Mouse (Mus musculus) midbrain, embryonic 13.5 days (tissue): ENCODE measurements around the gene Trpc7. TPM values are rescaled to one million over a fixed set of nuclear protein-coding genes. Genes with fewer than 3 reads are reported as not detected.
A peak's percentile ranks its signal among the peaks of the same experiment; 100 is the strongest.

Experiments
- ATAC-seq: fragments of 200-750 bp; cut with Nextera tagmentation; 2 replicates; pipeline ENCODE4 v1.8.0; 2017; ENCODE audit warnings: mild to moderate bottlenecking, moderate TSS enrichment, moderate library complexity
- H3K27ac ChIP-seq: fragments of 300-500 bp; sonication (generic); 2 replicates; pipeline ENCODE4 v1.5.1; 2015; ENCODE audit warnings: inconsistent platforms, mild to moderate bottlenecking, moderate library complexity
- H3K27me3 ChIP-seq: fragments of 300-500 bp; sonication (generic); 2 replicates; pipeline ENCODE4 v1.6.1; 2015; ENCODE audit warnings: mild to moderate bottlenecking, inconsistent platforms
- H3K36me3 ChIP-seq: fragments of 300-500 bp; sonication (generic); 2 replicates; pipeline ENCODE4 v1.6.1; 2015; ENCODE audit warnings: mild to moderate bottlenecking, inconsistent platforms
- H3K4me1 ChIP-seq: fragments of 300-500 bp; sonication (generic); replicated peaks from 2 replicates; pipeline ENCODE4 v1.6.1; 2015; ENCODE audit warnings: inconsistent platforms
- H3K4me2 ChIP-seq: fragments of 300-500 bp; sonication (generic); replicated peaks from 2 replicates; pipeline ENCODE4 v1.6.1; 2015; ENCODE audit warnings: moderate library complexity, mild to moderate bottlenecking, inconsistent platforms
- H3K4me3 ChIP-seq: fragments of 300-500 bp; sonication (generic); replicated peaks from 2 replicates; pipeline ENCODE4 v1.5.1; 2015; ENCODE audit warnings: mild to moderate bottlenecking, inconsistent platforms
- H3K9ac ChIP-seq: fragments of 300-500 bp; sonication (generic); replicated peaks from 2 replicates; pipeline ENCODE4 v1.6.1; 2015; ENCODE audit warnings: mild to moderate bottlenecking, inconsistent platforms
- H3K9me3 ChIP-seq: fragments of 300-500 bp; sonication (generic); 2 replicates; pipeline ENCODE4 v1.6.1; 2016; ENCODE audit warnings: mild to moderate bottlenecking, inconsistent platforms
- WGBS: fragments of 180-500 bp; shearing (Covaris S2); methylation state at CpG from one replicate; pipeline ENCODE4 v1.1.7; 2015; 5-methylcytosine and 5-hydroxymethylcytosine counted together
- polyA plus RNA-seq: library from polyadenylated mRNA; unstranded; fragments of >200 nt; fragmentation: Nextera tagmentation; extraction: Ambion mirVana; gene quantifications from 2 replicates; pipeline ENCODE4 v1.2.1, GENCODE M21; 2015

The Trpc7 gene
- 2.2 and 2.7 TPM in 2 replicates for polyA plus RNA-seq

DNA sequence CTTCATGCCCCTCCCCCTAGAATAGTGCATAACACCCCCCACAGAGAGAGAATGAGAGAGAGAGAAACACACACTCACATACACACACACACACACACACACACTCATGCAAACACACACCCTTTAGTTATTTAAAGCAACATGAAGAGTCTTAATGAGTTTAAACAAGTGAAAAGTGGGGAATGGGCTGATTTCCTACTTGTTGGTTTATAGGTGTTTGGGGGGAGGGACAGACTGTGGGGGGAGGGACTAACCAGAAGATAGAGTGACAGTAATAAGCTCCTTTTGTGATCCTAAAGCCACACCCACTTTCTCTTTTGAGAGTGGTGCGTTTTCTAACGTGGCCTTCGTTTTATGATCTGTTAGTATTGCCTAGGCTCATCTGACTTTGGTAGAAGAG, at the start of gene Trpc7:
Gene Trpc7, minus strand, starts transcription at position 101 of the 400 bp plus-strand sequence.
- Histone ChIP-seq H3K9ac (peak within 1 kb of the TSS; percentile 57), H3K27ac (no peak within 1 kb of the TSS), H3K4me3 (peak within 1 kb of the TSS; percentile 35), H3K36me3 (no peaks in the 10 kb centered on the region), H3K9me3 (no peaks in the 10 kb centered on the region), H3K27me3 (no peaks in the 10 kb centered on the region), H3K4me2 (peak within 1 kb of the TSS; percentile 50), H3K4me1 (0 out of 2 replicates have a peak, but pooled peaks cover 4% of the 10 kb centered on the region)
- WGBS: 82% methylated on average over 3 of the region's 3 CpGs
- no peak for ATAC-seq

- no peak overlapping the region for H3K4me3 ChIP-seq
- no peaks in the 10 kb centered on the region for H3K36me3 ChIP-seq
- H3K4me1 ChIP-seq: peaks cover 2% of the 10 kb centered on the region; the same call in 1 of the 2 replicates
- H3K4me2 ChIP-seq: no peak overlapping the region
- no peak overlapping the region for H3K9ac ChIP-seq
- no peaks in the 10 kb centered on the region for H3K9me3 ChIP-seq
- peaks cover 44% of the 10 kb centered on the region for H3K27me3 ChIP-seq
- WGBS: 75% methylated on average over 11 of the region's 11 CpGs
- no peak overlapping the region for H3K27ac ChIP-seq
- no peak for ATAC-seq
These were observed 43.5 kb upstream of the Trpc7 start for GRCm38 (mm10) chr13:56939261-56939660.

DNA sequence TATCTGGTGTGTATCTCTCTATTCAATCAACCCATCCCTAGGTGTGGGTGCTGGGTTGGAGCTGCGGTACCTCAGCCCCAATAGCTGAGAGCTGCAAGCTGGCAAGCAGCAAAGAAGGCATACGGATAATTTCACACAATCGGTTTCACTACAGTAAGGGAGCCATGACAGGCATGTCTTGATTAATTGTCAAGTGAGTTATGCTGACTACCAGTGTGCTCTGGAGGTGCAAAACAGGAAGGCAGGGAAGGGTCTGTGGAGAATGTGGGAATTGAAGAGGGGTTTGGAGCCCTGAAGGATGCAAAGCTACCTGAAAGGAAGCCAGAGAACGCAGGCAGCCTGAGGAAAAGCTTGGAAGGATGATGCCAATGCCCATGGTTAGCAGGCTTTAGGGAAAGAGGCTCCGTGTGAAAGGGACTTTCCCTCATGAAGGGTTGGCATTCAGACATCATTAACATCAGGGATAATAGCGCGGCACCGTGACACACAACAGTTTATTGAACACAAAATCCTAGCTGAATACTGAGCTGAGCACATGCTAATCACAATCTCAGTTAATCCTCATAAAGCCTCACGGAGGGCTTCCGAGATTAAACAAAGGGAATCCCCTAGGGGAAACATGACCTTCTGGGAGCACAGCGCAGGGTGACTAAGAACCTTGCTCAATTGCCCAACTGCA, 38.2 kb upstream of the Trpc7 start:
- ATAC-seq: peak; percentile 77
- 23% methylated on average over 11 of the region's 11 CpGs for WGBS
- peaks cover 45% of the 10 kb centered on the region for H3K27me3 ChIP-seq
- no peak overlapping the region for H3K4me2 ChIP-seq
- no peak overlapping the region for H3K4me3 ChIP-seq
- no peak overlapping the region for H3K9ac ChIP-seq
- H3K27ac ChIP-seq: no peak overlapping the region
- 0 out of 2 replicates have a peak, but pooled peaks cover 3% of the 10 kb centered on the region for H3K9me3 ChIP-seq
- H3K36me3 ChIP-seq: no peaks in the 10 kb centered on the region
- H3K4me1 ChIP-seq: peaks cover 10% of the 10 kb centered on the region

DNA sequence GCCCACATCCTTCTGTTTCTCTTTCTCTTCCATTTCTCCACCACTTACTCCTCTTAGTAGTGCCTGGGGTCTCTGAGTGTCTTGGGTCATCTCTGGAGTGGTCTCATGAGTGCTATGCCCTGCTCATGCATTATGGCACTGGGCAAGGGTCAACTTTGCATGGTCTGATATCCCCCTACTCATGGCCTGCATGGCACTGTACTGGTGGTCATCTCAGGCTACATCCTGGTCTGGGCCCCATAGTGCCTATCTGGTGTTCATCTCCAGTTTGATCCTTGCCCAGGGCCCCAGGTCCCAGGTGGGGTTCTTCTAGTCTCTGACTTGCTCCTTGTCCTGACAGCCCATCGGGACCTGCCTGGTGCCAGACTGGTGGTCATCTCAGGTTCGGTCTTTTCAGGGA, 34.6 kb upstream of the Trpc7 start:
- no peak for ATAC-seq
- H3K9ac ChIP-seq: no peak overlapping the region
- no peaks in the 10 kb centered on the region for H3K36me3 ChIP-seq
- 0 out of 2 replicates have a peak, but pooled peaks cover 3% of the 10 kb centered on the region for H3K9me3 ChIP-seq
- H3K4me3 ChIP-seq: no peak overlapping the region
- H3K4me2 ChIP-seq: no peak overlapping the region
- peaks cover 14% of the 10 kb centered on the region for H3K27me3 ChIP-seq
- WGBS: 96% methylated on average over 2 of the region's 2 CpGs
- H3K27ac ChIP-seq: no peak overlapping the region
- H3K4me1 ChIP-seq: peaks cover 10% of the 10 kb centered on the region

DNA sequence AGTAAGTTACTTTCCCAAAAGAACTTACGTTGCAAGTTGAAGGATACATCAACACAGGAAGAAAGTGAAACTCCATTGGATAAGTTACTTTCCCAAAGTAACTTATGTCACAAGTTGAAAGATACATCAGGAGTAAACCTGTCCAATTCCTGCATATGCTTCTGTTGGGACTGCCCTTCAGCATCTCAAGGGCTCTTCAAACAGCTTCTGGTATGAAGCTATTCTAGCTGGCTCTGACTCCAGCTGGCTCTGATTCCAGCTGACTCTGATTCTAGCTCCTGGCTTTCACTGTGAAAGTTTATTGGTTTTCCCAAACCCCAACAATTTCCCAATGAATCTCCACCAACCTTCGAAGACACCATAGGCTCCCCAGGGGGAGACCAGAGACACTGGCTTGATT, 27.2 kb upstream of the Trpc7 start:
- Histone ChIP-seq H3K36me3 (no peaks in the 10 kb centered on the region), H3K4me1 (no peaks in the 10 kb centered on the region), H3K9ac (no peak overlapping the region), H3K4me3 (no peak overlapping the region), H3K9me3 (no peaks in the 10 kb centered on the region), H3K4me2 (no peak overlapping the region), H3K27me3 (no peaks in the 10 kb centered on the region), H3K27ac (no peak overlapping the region)
- 82% methylated on average over 2 of the region's 2 CpGs for WGBS
- no peak for ATAC-seq

GRCm38 (mm10) chr13:56921251-56921650, 25.5 kb upstream of the Trpc7 start:
- no peak overlapping the region for H3K27ac ChIP-seq
- ATAC-seq: no peak
- no peak overlapping the region for H3K9ac ChIP-seq
- no peaks in the 10 kb centered on the region for H3K4me1 ChIP-seq
- H3K9me3 ChIP-seq: no peaks in the 10 kb centered on the region
- H3K27me3 ChIP-seq: no peaks in the 10 kb centered on the region
- no peak overlapping the region for H3K4me2 ChIP-seq
- WGBS: 50% methylated on average over 3 of the region's 3 CpGs
- no peak overlapping the region for H3K4me3 ChIP-seq
- no peaks in the 10 kb centered on the region for H3K36me3 ChIP-seq

GRCm38 (mm10) chr13:56914721-56915120, 18.9 kb upstream of the Trpc7 start:
- H3K4me1 ChIP-seq: peaks cover 13% of the 10 kb centered on the region
- no peaks in the 10 kb centered on the region for H3K27me3 ChIP-seq
- H3K4me3 ChIP-seq: no peak overlapping the region
- H3K4me2 ChIP-seq: no peak overlapping the region
- no peak for ATAC-seq
- H3K36me3 ChIP-seq: no peaks in the 10 kb centered on the region
- 85% methylated on average over 7 of the region's 7 CpGs for WGBS
- H3K9ac ChIP-seq: no peak overlapping the region
- H3K27ac ChIP-seq: no peak overlapping the region
- H3K9me3 ChIP-seq: no peaks in the 10 kb centered on the region

DNA sequence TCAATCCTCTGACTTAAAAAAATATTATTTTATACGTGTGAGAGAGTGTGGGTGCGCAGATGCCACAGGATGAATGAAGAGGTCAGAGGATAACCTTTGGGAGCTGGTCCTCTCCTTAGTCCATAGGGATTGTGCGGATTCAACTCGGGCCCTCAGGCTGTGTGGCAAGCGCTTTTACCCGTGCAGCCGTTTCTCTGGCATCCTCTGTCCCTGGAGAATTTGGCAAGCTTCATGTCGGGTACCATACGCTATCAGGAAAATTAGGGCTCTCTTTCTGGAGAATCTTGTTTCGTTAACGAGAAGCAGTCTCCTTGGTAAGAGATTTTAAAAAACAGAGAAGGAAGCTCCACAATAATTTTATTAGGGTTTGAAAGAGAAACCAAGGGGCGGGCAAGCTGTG, 15.3 kb upstream of the Trpc7 start:
- Histone ChIP-seq H3K9ac (no peak overlapping the region), H3K36me3 (no peaks in the 10 kb centered on the region), H3K4me2 (no peak overlapping the region), H3K9me3 (no peaks in the 10 kb centered on the region), H3K27me3 (no peaks in the 10 kb centered on the region), H3K27ac (no peak overlapping the region; the same call in 1 of the 2 replicates), H3K4me3 (no peak overlapping the region), H3K4me1 (peaks cover 14% of the 10 kb centered on the region)
- no peak for ATAC-seq
- whole genome bisulfite sequencing: 70% methylated on average over 12 of the region's 12 CpGs

DNA sequence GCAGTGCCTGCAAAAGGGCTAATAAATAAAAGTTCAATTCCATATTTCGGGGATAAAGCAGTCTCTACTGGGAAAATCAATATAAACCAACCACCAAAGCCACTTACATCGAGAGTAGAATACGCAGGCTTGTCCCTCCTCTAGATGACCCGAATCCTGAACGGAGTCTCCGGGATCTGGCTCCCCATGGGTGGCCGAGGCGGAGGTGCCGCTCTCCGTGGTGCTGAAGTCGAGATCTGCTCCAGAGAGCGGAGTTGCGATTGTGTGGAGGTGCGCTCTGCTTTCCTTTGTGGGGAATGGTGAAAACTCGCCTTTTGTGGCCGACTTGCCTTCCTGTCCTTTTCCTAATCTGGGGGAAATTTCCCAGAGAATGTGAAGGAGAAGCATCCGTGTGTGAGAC, 407 bp downstream of the Trpc7 start:
- 4% methylated on average over 17 of the region's 17 CpGs for WGBS
- Histone ChIP-seq H3K4me2 (peak overlapping the region; percentile 50), H3K27ac (no peak overlapping the region), H3K27me3 (no peaks in the 10 kb centered on the region), H3K9ac (peak overlapping the region; percentile 57), H3K4me3 (peak overlapping the region; percentile 35), H3K9me3 (no peaks in the 10 kb centered on the region), H3K36me3 (no peaks in the 10 kb centered on the region), H3K4me1 (0 out of 2 replicates have a peak, but pooled peaks cover 4% of the 10 kb centered on the region)
- no peak for ATAC-seq

DNA sequence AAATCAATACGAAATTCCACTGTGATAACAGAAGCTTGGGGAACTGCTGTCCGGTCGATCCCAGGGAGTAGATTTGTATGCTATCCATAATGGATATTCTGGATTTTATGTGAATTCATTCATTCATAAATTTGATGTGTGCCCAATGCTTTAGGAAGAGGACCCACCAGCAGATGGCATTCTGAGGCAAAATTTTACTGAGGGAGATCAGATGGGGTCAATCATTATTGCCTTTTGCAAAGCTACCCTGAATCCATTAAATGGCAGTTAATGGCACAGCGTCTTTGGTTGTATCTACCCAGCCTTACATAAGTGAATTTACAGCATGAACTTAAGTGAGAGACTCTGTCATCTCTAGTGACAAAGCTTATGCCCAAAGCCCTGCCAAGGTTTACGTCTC, 1.2 kb downstream of the Trpc7 start:
- no peak overlapping the region for H3K9ac ChIP-seq
- no peak overlapping the region for H3K27ac ChIP-seq
- WGBS: 76% methylated on average over 5 of the region's 5 CpGs
- H3K4me3 ChIP-seq: 0 out of 2 replicates have a peak overlapping the region, but pooled peaks have one; percentile 12
- H3K36me3 ChIP-seq: no peaks in the 10 kb centered on the region
- 0 out of 2 replicates have a peak, but pooled peaks cover 4% of the 10 kb centered on the region for H3K4me1 ChIP-seq
- H3K9me3 ChIP-seq: no peaks in the 10 kb centered on the region
- ATAC-seq: no peak
- no peaks in the 10 kb centered on the region for H3K27me3 ChIP-seq
- H3K4me2 ChIP-seq: peak overlapping the region; percentile 22

DNA sequence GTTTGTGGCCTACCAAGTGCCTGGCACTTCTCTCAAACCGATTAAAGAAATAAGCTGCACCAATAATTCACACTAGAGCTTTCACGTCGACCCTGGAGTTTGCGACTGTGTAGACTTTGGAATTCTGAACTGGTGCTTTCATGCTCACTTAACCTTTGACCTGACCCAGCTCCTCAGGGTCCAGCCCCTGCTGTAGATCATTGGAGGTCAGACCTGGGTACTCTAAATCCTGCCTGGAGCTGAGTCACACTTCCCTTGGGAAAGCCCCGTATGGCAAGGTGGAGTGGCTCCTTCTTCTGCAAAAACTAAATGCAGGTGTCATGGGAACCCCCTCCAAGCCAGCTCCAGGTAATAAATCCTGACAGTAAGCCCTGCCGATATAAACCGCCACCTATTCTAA, 5.9 kb downstream of the Trpc7 start:
- H3K27ac ChIP-seq: no peak overlapping the region
- H3K9ac ChIP-seq: no peak overlapping the region
- H3K4me2 ChIP-seq: no peak overlapping the region
- H3K4me1 ChIP-seq: no peaks in the 10 kb centered on the region
- no peaks in the 10 kb centered on the region for H3K9me3 ChIP-seq
- no peak for ATAC-seq
- WGBS: 46% methylated on average over 7 of the region's 7 CpGs
- H3K4me3 ChIP-seq: no peak overlapping the region
- no peaks in the 10 kb centered on the region for H3K27me3 ChIP-seq
- no peaks in the 10 kb centered on the region for H3K36me3 ChIP-seq

GRCm38 (mm10) chr13:56882931-56883330, 12.9 kb downstream of the Trpc7 start:
- Histone ChIP-seq H3K36me3 (no peaks in the 10 kb centered on the region), H3K27me3 (no peaks in the 10 kb centered on the region), H3K4me1 (peaks cover 4% of the 10 kb centered on the region; the same call in 1 of the 2 replicates), H3K9me3 (no peaks in the 10 kb centered on the region), H3K27ac (no peak overlapping the region), H3K4me3 (no peak overlapping the region), H3K4me2 (no peak overlapping the region), H3K9ac (no peak overlapping the region)
- 81% methylated on average over 12 of the region's 12 CpGs for WGBS
- ATAC-seq: no peak

DNA sequence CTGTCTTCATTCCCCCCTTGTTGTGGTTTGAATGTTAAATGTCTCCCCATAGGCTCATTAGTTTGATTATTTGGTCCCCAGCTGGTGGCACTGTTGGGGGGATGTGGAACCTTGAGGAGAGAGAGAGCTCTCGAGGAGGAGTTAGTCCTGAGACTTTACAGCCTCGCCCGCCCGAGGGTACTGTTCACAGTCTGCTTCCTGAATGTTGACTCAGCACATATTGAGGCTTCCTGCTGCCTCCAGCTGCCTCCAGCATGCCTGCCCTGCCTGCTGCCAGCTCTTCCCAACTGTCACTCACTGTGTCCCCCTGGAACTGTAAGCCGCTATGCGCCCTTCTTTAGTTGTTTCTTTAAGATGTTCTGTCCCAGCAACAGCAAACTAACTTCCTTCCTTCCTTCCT, 31.2 kb downstream of the Trpc7 start:
- Histone ChIP-seq H3K4me3 (no peak overlapping the region), H3K27ac (no peak overlapping the region), H3K9ac (no peak overlapping the region), H3K27me3 (no peaks in the 10 kb centered on the region), H3K4me1 (0 out of 2 replicates have a peak, but pooled peaks cover 4% of the 10 kb centered on the region), H3K4me2 (no peak overlapping the region), H3K9me3 (no peaks in the 10 kb centered on the region), H3K36me3 (no peaks in the 10 kb centered on the region)
- ATAC-seq: no peak
- 86% methylated on average over 6 of the region's 6 CpGs for WGBS
